Mouse (Mus musculus) ES-Bruce4 (cell line): ENCODE measurements around the gene Tbc1d9.
"Not testable (repeated sequence)": the region's sequence is repeated elsewhere in the genome, so short reads cannot be mapped to it uniquely, and the experiment has no call there.

Source experiments
- CTCF ChIP-seq: IDR thresholded peaks from one replicate; pipeline ENCODE4 v1.8.1; 2011; ENCODE audit warnings: low read depth, low read length
- EP300 ChIP-seq: IDR thresholded peaks from 2 replicates; pipeline ENCODE4 v1.6.1; 2011; ENCODE audit warnings: low read depth, low read length; ENCODE audit not compliant: insufficient read depth
- POLR2A ChIP-seq: IDR thresholded peaks from one replicate; pipeline ENCODE4 v1.8.1; 2011; ENCODE audit warnings: low read length; ENCODE audit not compliant: insufficient read depth

GRCm38 (mm10) chr8:83315084-83315483 is 149.9 kb downstream of the Tbc1d9 start:
- not testable (repeated sequence) for TF ChIP-seq CTCF, POLR2A, EP300
